Mouse (Mus musculus) lung, embryonic 14.5 days (tissue): ENCODE measurements around the gene Sgsh. TPM values are rescaled to one million over a fixed set of nuclear protein-coding genes. Genes with fewer than 3 reads are reported as not detected.

Source experiments
- ATAC-seq: fragments of 200-750 bp; cut with Nextera tagmentation; 2 replicates; pipeline ENCODE4 v1.8.0; 2017; ENCODE audit warnings: mild to moderate bottlenecking, moderate TSS enrichment, moderate library complexity; ENCODE audit not compliant: insufficient read depth
- DNase-seq: peaks from one replicate; pipeline ENCODE4 v3.0.0-alpha.2; 2015
- H3K27ac ChIP-seq: fragments of 300-500 bp; sonication (generic); 2 replicates; pipeline ENCODE4 v1.5.1; 2014; ENCODE audit warnings: low read depth, mild to moderate bottlenecking, moderate library complexity
- H3K27me3 ChIP-seq: fragments of 300-500 bp; sonication (generic); 2 replicates; pipeline ENCODE4 v1.6.1; 2014; ENCODE audit warnings: low read length, control low read depth; ENCODE audit not compliant: insufficient read depth
- H3K36me3 ChIP-seq: fragments of 300-500 bp; sonication (generic); 2 replicates; pipeline ENCODE4 v1.6.1; 2014; ENCODE audit warnings: control low read depth; ENCODE audit not compliant: insufficient read depth
- H3K4me1 ChIP-seq: fragments of 300-500 bp; sonication (generic); 2 replicates; pipeline ENCODE4 v1.6.1; 2014; ENCODE audit warnings: antibody characterized with exemption, control low read depth; ENCODE audit not compliant: insufficient read depth
- H3K4me2 ChIP-seq: fragments of 300-500 bp; sonication (generic); 2 replicates; pipeline ENCODE4 v1.6.1; 2014; ENCODE audit warnings: mild to moderate bottlenecking
- H3K4me3 ChIP-seq: fragments of 300-500 bp; sonication (generic); 2 replicates; pipeline ENCODE4 v1.5.1; 2014; ENCODE audit warnings: low read depth, low read length
- H3K9ac ChIP-seq: fragments of 300-500 bp; sonication (generic); 2 replicates; pipeline ENCODE4 v1.6.1; 2014
- H3K9me3 ChIP-seq: fragments of 300-500 bp; sonication (generic); 2 replicates; pipeline ENCODE4 v1.6.1; 2016; ENCODE audit warnings: low read depth, low read length, control low read depth
- CTCF ChIP-seq: IDR thresholded peaks from 2 replicates; pipeline ENCODE4 v1.5.1; 2016; ENCODE audit warnings: antibody characterized with exemption, low read depth
- WGBS: fragments of 180-500 bp; shearing (Covaris S2); extraction: QIAGEN DNeasy Blood & Tissue Kit; methylation state at CpG from one replicate; pipeline ENCODE4 v1.1.7; 2014; 5-methylcytosine and 5-hydroxymethylcytosine counted together
- polyA plus RNA-seq: library from polyadenylated mRNA; unstranded; fragments of >200 nt; fragmentation: Nextera tagmentation; extraction: Ambion mirVana; gene quantifications from 2 replicates; pipeline ENCODE4 v1.2.1, GENCODE M21; 2014

Gene Sgsh
- polyA plus RNA-seq, 1 experiment from 2014 or later: 7.6 TPM

GRCm38 (mm10) chr11:119353946-119354345 lies 1.4 kb downstream of the Sgsh start:
- H3K27ac ChIP-seq: no peak overlapping the region

GRCm38 (mm10) chr11:119352113-119352512 lies 3.2 kb downstream of the Sgsh start:
- H3K27me3 ChIP-seq: 0 out of 2 replicates have a peak, but pooled peaks cover 3% of the 10 kb centered on the region
- ATAC-seq (no peak), DNase-seq (no peak)
- no peaks in the 10 kb centered on the region for H3K36me3 ChIP-seq
- H3K4me1 ChIP-seq: peaks cover 12% of the 10 kb centered on the region; the same call in 1 of the 2 replicates
- H3K9ac ChIP-seq: 0 out of 2 replicates have a peak overlapping the region, but pooled peaks have one; percentile 6
- 64% methylated on average over 7 of the region's 7 CpGs for WGBS
- no peak for TF ChIP-seq CTCF
- no peak overlapping the region for H3K4me2 ChIP-seq
- no peak overlapping the region for H3K4me3 ChIP-seq
- H3K27ac ChIP-seq: no peak overlapping the region
- H3K9me3 ChIP-seq: no peaks in the 10 kb centered on the region

More at GRCm38 (mm10) chr11:119353946-119354345, 1.4 kb downstream of the Sgsh start:
- Histone ChIP-seq H3K9ac (no peak overlapping the region), H3K4me2 (no peak overlapping the region; the same call in 1 of the 2 replicates), H3K27me3 (0 out of 2 replicates have a peak, but pooled peaks cover 3% of the 10 kb centered on the region), H3K9me3 (no peaks in the 10 kb centered on the region), H3K4me1 (peaks cover 12% of the 10 kb centered on the region; the same call in 1 of the 2 replicates), H3K36me3 (no peaks in the 10 kb centered on the region), H3K4me3 (no peak overlapping the region)
- TF ChIP-seq CTCF: no peak
- no peak for ATAC-seq
- no peak for DNase-seq
- WGBS: 70% methylated on average over 4 of the region's 4 CpGs

GRCm38 (mm10) chr11:119347125-119347524 lies 8.2 kb downstream of the Sgsh start:
- TF ChIP-seq CTCF: no peak
- H3K4me3 ChIP-seq: no peak overlapping the region
- no peaks in the 10 kb centered on the region for H3K36me3 ChIP-seq
- no peaks in the 10 kb centered on the region for H3K4me1 ChIP-seq
- no peak overlapping the region for H3K9ac ChIP-seq
- no peak overlapping the region for H3K4me2 ChIP-seq
- no peaks in the 10 kb centered on the region for H3K9me3 ChIP-seq
- ATAC-seq (no peak), DNase-seq (no peak)
- no peaks in the 10 kb centered on the region for H3K27me3 ChIP-seq
- 78% methylated on average over 4 of the region's 4 CpGs for WGBS
- H3K27ac ChIP-seq: no peak overlapping the region

GRCm38 (mm10) chr11:119344865-119345264 lies 10.5 kb downstream of the Sgsh start:
- 66% methylated on average over 6 of the region's 6 CpGs for WGBS
- no peak overlapping the region for H3K4me2 ChIP-seq
- no peaks in the 10 kb centered on the region for H3K9me3 ChIP-seq
- no peak for DNase-seq
- H3K4me1 ChIP-seq: no peaks in the 10 kb centered on the region
- no peaks in the 10 kb centered on the region for H3K36me3 ChIP-seq
- H3K27ac ChIP-seq: no peak overlapping the region
- no peak for TF ChIP-seq CTCF
- H3K4me3 ChIP-seq: no peak overlapping the region
- H3K27me3 ChIP-seq: no peaks in the 10 kb centered on the region
- no peak overlapping the region for H3K9ac ChIP-seq
- ATAC-seq: no peak

GRCm38 (mm10) chr11:119344178-119344577 lies 11.2 kb downstream of the Sgsh start:
- no peak overlapping the region for H3K9ac ChIP-seq
- no peaks in the 10 kb centered on the region for H3K9me3 ChIP-seq
- H3K27ac ChIP-seq: no peak overlapping the region
- TF ChIP-seq CTCF: no peak
- no peaks in the 10 kb centered on the region for H3K36me3 ChIP-seq
- H3K4me3 ChIP-seq: no peak overlapping the region
- ATAC-seq: no peak
- H3K27me3 ChIP-seq: no peaks in the 10 kb centered on the region
- DNase-seq: no peak
- no peaks in the 10 kb centered on the region for H3K4me1 ChIP-seq
- H3K4me2 ChIP-seq: no peak overlapping the region
- 75% methylated on average over 8 of the region's 8 CpGs for WGBS

- ATAC-seq: no peak
Measured at GRCm38 (mm10) chr11:119339637-119340036, 15.7 kb downstream of the Sgsh start.

GRCm38 (mm10) chr11:119339179-119339578 lies 16.2 kb downstream of the Sgsh start:
- H3K9ac ChIP-seq: no peak overlapping the region; the same call in 1 of the 2 replicates
- H3K27ac ChIP-seq: no peak overlapping the region
- DNase-seq (no peak), ATAC-seq (peak; percentile 44; the same call in 1 of the 2 replicates)
- H3K9me3 ChIP-seq: no peaks in the 10 kb centered on the region
- no peaks in the 10 kb centered on the region for H3K27me3 ChIP-seq
- H3K36me3 ChIP-seq: no peaks in the 10 kb centered on the region
- WGBS: 45% methylated on average over 5 of the region's 5 CpGs
- H3K4me3 ChIP-seq: no peak overlapping the region
- H3K4me2 ChIP-seq: no peak overlapping the region
- H3K4me1 ChIP-seq: no peaks in the 10 kb centered on the region
- no peak for TF ChIP-seq CTCF

More at GRCm38 (mm10) chr11:119339637-119340036, 15.7 kb downstream of the Sgsh start:
- Histone ChIP-seq H3K9ac (no peak overlapping the region), H3K9me3 (no peaks in the 10 kb centered on the region), H3K36me3 (no peaks in the 10 kb centered on the region), H3K4me2 (no peak overlapping the region), H3K27ac (no peak overlapping the region), H3K4me1 (no peaks in the 10 kb centered on the region), H3K27me3 (no peaks in the 10 kb centered on the region), H3K4me3 (no peak overlapping the region)
- TF ChIP-seq CTCF: peak; percentile 94
- DNase-seq: peak; percentile 94
- WGBS: 4% methylated on average over 5 of the region's 5 CpGs
